Mouse (Mus musculus) bone marrow macrophage, adult 2 months (primary cell): ENCODE results near the gene Vti1a.

ENCODE experiments used
- CTCF ChIP-seq: IDR thresholded peaks from 2 replicates; pipeline ENCODE4 v1.5.1; 2012; ENCODE audit warnings: low read depth, mild to moderate bottlenecking, low read length, moderate library complexity
- POLR2A ChIP-seq: IDR thresholded peaks from 2 replicates; pipeline ENCODE4 v1.6.1; 2012; ENCODE audit warnings: mild to moderate bottlenecking, low read depth, low read length, borderline replicate concordance

DNA sequence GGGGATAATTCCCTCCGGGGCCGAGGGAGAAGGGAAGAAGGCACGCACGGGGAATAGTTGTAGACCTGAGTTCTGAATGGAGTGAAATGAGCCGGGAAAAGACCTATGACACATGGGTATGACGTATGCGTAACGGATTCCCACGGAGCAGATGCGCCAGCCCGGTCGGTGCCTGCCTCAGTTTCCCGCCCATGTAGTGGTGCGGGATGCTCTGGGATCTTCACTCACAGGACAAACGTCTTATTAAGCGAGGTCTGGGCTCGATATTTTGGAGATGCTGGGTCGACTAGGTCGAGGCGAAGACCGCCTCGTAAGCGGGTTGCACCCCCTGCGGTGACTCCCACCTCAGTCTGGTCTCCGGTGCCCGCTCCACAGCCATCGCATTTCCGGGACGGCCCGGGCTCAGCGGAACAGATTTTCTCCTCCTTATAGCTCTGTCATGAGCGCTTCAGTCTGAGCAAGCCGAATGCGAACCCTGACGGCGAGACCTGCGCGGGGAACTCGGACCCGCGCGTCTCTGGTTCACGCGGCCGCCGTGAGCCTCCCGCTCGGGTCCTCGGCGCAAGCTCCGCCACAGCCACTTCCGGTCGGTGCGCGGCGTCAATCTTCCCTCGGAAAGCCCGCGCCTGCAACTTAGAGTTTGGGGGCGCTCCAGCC lies 515 bp upstream of the Vti1a start, which contains the start of gene Zdhhc6:
- TF ChIP-seq POLR2A (no peak), CTCF (no peak)
